In genomic region chr2:10330216-10330615, GRCm38 (mm10) we compare ENCODE assay signal across 28 mouse cellular contexts. TPM values are rescaled to one million over a fixed set of nuclear protein-coding genes. Genes with fewer than 3 reads are reported as not detected.
A peak's percentile ranks its signal among the peaks of the same experiment; 100 is the strongest.
DNase-seq lines count a peak whose midpoint lies in the region; ATAC-seq lines count a peak whose summit lies in the region.
"Had no signal": no experiment of that assay in that cellular context is flagged by ENCODE, and none has a peak within 500 bp of the region (broad histone marks: within the 10 kb centered on the region; RNA-seq: fewer than 3 reads in every experiment).

No protein-coding gene starts in this region.

- no peak overlapping the region for H3K4me3 ChIP-seq in embryonic facial prominence, embryonic 14.5 days (ENCODE audit: low read depth, low read length)
- no peak overlapping the region for H3K4me3 ChIP-seq in embryonic facial prominence, embryonic 10.5 days
- H3K4me3 ChIP-seq in heart, embryonic 16.5 days (ENCODE audit: low read length): no peak overlapping the region
- H3K4me3 ChIP-seq in limb, embryonic 12.5 days (replicated peaks): no peak overlapping the region
- H3K4me3 ChIP-seq: heart, embryonic 13.5 days; hindbrain, embryonic 12.5 days; intestine, embryonic 15.5 days; limb, embryonic 15.5 days; midbrain, embryonic 13.5 days had no signal

- peak; percentile 7 for DNase-seq in embryonic facial prominence, embryonic 14.5 days (ENCODE audit: low spot score)
- no peak for DNase-seq in embryonic facial prominence, embryonic 10.5 days (ENCODE audit: low spot score)
- no peak for DNase-seq in heart, adult 11 months
- peak; percentile 8 to 32 for DNase-seq in heart, postnatal 14 days
- no peak for DNase-seq in layer of hippocampus, postnatal 25 days (ENCODE audit: extremely low spot score in 1 of 2, low spot score in 1 of 2)
- DNase-seq: adrenal gland, postnatal 10 days; cerebellum, adult 8-10 months; cerebellum, postnatal 36 days; gastrocnemius, postnatal 25 days; kidney, adult 8-10 months; lung, adult 2 months; lung, postnatal 10 days; thymus, adult 2 months; thymus, postnatal 36 days had no signal

- 0 out of 2 replicates have a peak, but pooled peaks cover 4% of the 10 kb centered on the region for H3K27me3 ChIP-seq in embryonic facial prominence, embryonic 14.5 days (replicated peaks; ENCODE audit: control insufficient read depth, insufficient read depth, low read length)
- peaks cover 42% of the 10 kb centered on the region for H3K27me3 ChIP-seq in embryonic facial prominence, embryonic 10.5 days (replicated peaks; ENCODE audit: low read depth, poor library complexity, severe bottlenecking)
- peaks cover 10% of the 10 kb centered on the region for H3K27me3 ChIP-seq in heart, embryonic 16.5 days (ENCODE audit: control insufficient read depth, insufficient read depth, low read length)
- peaks cover 17% of the 10 kb centered on the region; the same call in 1 of the 2 replicates for H3K27me3 ChIP-seq in limb, embryonic 12.5 days
- H3K27me3 ChIP-seq: intestine, embryonic 15.5 days had no signal

- 49% methylated on average over 5 of the region's 5 CpGs for WGBS in embryonic facial prominence, embryonic 14.5 days
- 70% methylated on average over 5 of the region's 5 CpGs for WGBS in embryonic facial prominence, embryonic 10.5 days
- 32% methylated on average over 5 of the region's 5 CpGs for WGBS in heart, embryonic 16.5 days
- WGBS in limb, embryonic 12.5 days: 44% methylated on average over 5 of the region's 5 CpGs

- H3K9ac ChIP-seq in embryonic facial prominence, embryonic 14.5 days (ENCODE audit: low read depth, low read length): no peak overlapping the region
- no peak overlapping the region for H3K9ac ChIP-seq in heart, embryonic 16.5 days (ENCODE audit: low read length)
- no peak overlapping the region for H3K9ac ChIP-seq in limb, embryonic 12.5 days (replicated peaks)
- H3K9ac ChIP-seq: heart, embryonic 13.5 days; hindbrain, embryonic 12.5 days; intestine, embryonic 15.5 days; limb, embryonic 15.5 days; liver, embryonic 14.5 days; midbrain, embryonic 13.5 days had no signal

- H3K9me3 ChIP-seq in embryonic facial prominence, embryonic 14.5 days (ENCODE audit: control insufficient read depth, low read length): no peaks in the 10 kb centered on the region
- no peaks in the 10 kb centered on the region for H3K9me3 ChIP-seq in embryonic facial prominence, embryonic 10.5 days
- H3K9me3 ChIP-seq in heart, embryonic 16.5 days (replicated peaks; ENCODE audit: control insufficient read depth, low read length): no peaks in the 10 kb centered on the region
- H3K9me3 ChIP-seq in limb, embryonic 12.5 days: no peaks in the 10 kb centered on the region
- H3K9me3 ChIP-seq: heart, embryonic 13.5 days; hindbrain, embryonic 12.5 days; intestine, embryonic 15.5 days; limb, embryonic 15.5 days; midbrain, embryonic 13.5 days had no signal

- H3K36me3 ChIP-seq in embryonic facial prominence, embryonic 14.5 days (ENCODE audit: control insufficient read depth, insufficient read depth, low read length): no peaks in the 10 kb centered on the region
- no peaks in the 10 kb centered on the region for H3K36me3 ChIP-seq in embryonic facial prominence, embryonic 10.5 days (replicated peaks)
- no peaks in the 10 kb centered on the region for H3K36me3 ChIP-seq in heart, embryonic 16.5 days (ENCODE audit: control insufficient read depth, insufficient read depth)
- no peaks in the 10 kb centered on the region for H3K36me3 ChIP-seq in limb, embryonic 12.5 days
- H3K36me3 ChIP-seq: heart, embryonic 13.5 days; hindbrain, embryonic 12.5 days; intestine, embryonic 15.5 days; limb, embryonic 15.5 days; midbrain, embryonic 13.5 days had no signal

- no peaks in the 10 kb centered on the region for H3K4me1 ChIP-seq in embryonic facial prominence, embryonic 14.5 days (ENCODE audit: control insufficient read depth, insufficient read depth, low read length)
- 0 out of 2 replicates have a peak, but pooled peaks cover 2% of the 10 kb centered on the region for H3K4me1 ChIP-seq in embryonic facial prominence, embryonic 10.5 days
- no peaks in the 10 kb centered on the region for H3K4me1 ChIP-seq in heart, embryonic 16.5 days (ENCODE audit: control insufficient read depth, insufficient read depth, low read length)
- H3K4me1 ChIP-seq in limb, embryonic 12.5 days (replicated peaks): peaks cover 3% of the 10 kb centered on the region; the same call in 1 of the 2 replicates
- H3K4me1 ChIP-seq: hindbrain, embryonic 12.5 days; intestine, embryonic 15.5 days; limb, embryonic 15.5 days had no signal

- intact Hi-C loops in heart, postnatal 14 days (cut with DNase I): no loop called here

- no peak overlapping the region for H3K4me2 ChIP-seq in embryonic facial prominence, embryonic 14.5 days (ENCODE audit: low read depth, low read length)
- no peak overlapping the region for H3K4me2 ChIP-seq in heart, embryonic 16.5 days (ENCODE audit: low read depth, low read length)
- no peak overlapping the region for H3K4me2 ChIP-seq in limb, embryonic 12.5 days
- H3K4me2 ChIP-seq: heart, embryonic 13.5 days; hindbrain, embryonic 12.5 days; intestine, embryonic 15.5 days; limb, embryonic 15.5 days; midbrain, embryonic 13.5 days had no signal

- H3K27ac ChIP-seq in embryonic facial prominence, embryonic 14.5 days (replicated peaks; ENCODE audit: low read depth, low read length): no peak overlapping the region
- no peak overlapping the region for H3K27ac ChIP-seq in embryonic facial prominence, embryonic 10.5 days (replicated peaks)
- no peak overlapping the region for H3K27ac ChIP-seq in heart, embryonic 16.5 days (ENCODE audit: low read length)
- H3K27ac ChIP-seq in limb, embryonic 12.5 days: no peak overlapping the region
- H3K27ac ChIP-seq: heart, embryonic 13.5 days; hindbrain, embryonic 12.5 days; hindbrain, postnatal 0 days; intestine, embryonic 15.5 days; kidney, postnatal 0 days; limb, embryonic 15.5 days; liver, embryonic 14.5 days; macrophage; midbrain, embryonic 13.5 days had no signal

- ATAC-seq in embryonic facial prominence, embryonic 14.5 days (ENCODE audit: low read depth): no peak
- ATAC-seq in heart, embryonic 16.5 days (replicated peaks; ENCODE audit: extremely low read depth, insufficient read depth, low FRiP score): peak; percentile 60; the same call in 1 of the 2 replicates
- ATAC-seq in limb, embryonic 12.5 days (ENCODE audit: insufficient number of reproducible peaks, insufficient read depth, low FRiP score, low TSS enrichment, low read depth): peak; percentile 59; the same call in 1 of the 2 replicates
- ATAC-seq: forebrain, embryonic 14.5 days; hindbrain, postnatal 0 days; intestine, embryonic 15.5 days; midbrain, embryonic 13.5 days; Patski had no signal

RNA-seq across cellular contexts. Expression of gene Sfmbt2, which starts 40.1 kb away (rescaled TPM):
- polyA plus RNA-seq in embryonic facial prominence, embryonic 14.5 days (2014; fragmentation: Nextera tagmentation; extraction: Ambion mirVana): 2.4 and 2.5 TPM in 2 replicates
- polyA plus RNA-seq in embryonic facial prominence, embryonic 10.5 days (2016; fragmentation: Nextera tagmentation; extraction: Ambion mirVana): 1.3 and 1.5 TPM in 2 replicates
- polyA plus RNA-seq in heart, embryonic 16.5 days (2015; fragmentation: Nextera tagmentation; extraction: Ambion mirVana): 1.2 and 1.3 TPM in 2 replicates
- under 1 TPM; 0.56 to 0.69 TPM for total RNA-seq in heart, postnatal 14 days (2021)
- 2.7 and 3.0 TPM in 2 replicates for polyA plus RNA-seq in limb, embryonic 12.5 days (2016; fragmentation: Nextera tagmentation; extraction: Ambion mirVana)
- total RNA-seq in layer of hippocampus, postnatal 25 days (2021): 1 to 10 TPM; 3.1 to 5.2 TPM
- total RNA-seq: MEL had no signal

Comparison
In these comparisons a context has a peak if more than half of its experiments do, and no peak if none do; other contexts are left out.
1. DNase-seq: peak in embryonic facial prominence, embryonic 14.5 days (single experiment) and heart, postnatal 14 days (2 of 2); none in embryonic facial prominence, embryonic 10.5 days (single experiment), heart, adult 11 months (single experiment) and layer of hippocampus, postnatal 25 days (0 of 2).